In the genomic region with DNA sequence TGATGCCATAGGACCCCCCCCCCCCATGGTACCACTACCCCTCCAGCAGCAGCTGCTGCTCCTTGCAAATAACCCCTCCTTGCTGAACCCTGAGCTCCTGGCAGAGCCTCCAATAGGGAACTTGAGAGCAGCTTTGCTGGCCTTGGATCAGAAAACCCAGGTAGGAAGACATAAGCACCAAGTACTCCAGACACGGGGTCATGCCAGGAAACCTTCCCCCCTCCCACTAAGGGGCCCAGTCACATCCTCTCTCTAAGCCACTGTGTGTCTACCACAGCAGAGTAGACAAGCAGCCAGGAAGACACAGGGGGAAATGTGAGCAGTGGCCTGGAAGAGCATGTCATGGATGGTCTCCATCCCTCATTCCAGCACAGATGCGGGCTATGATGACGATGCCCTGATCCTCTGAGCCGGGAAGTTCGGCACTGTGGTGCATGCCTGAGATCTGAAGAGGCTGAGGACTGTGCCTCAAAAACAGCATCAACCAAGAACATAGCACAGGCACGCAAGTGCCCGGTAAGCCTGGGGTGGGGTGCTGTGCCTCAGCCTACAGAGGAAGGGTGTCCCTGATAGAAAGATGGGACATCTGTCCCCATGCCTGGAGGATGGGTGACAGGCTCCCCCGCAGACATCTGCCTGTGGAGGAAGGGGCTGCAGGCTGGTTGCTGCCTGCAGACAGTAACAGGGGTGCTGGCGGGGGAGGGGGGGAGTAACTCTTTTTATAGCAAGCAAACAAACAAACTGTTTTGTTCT, we compare ENCODE assay signal across 8 mouse cellular contexts.
DNase-seq lines count a peak whose midpoint lies in the region; ATAC-seq lines count a peak whose summit lies in the region.
"Had no signal": no experiment of that assay in that cellular context is flagged by ENCODE, and none has a peak within 500 bp of the region (broad histone marks: within the 10 kb centered on the region; RNA-seq: fewer than 3 reads in every experiment).

No protein-coding gene starts in this region.

- WGBS in embryonic facial prominence, embryonic 10.5 days = 81% methylated on average over 9 of the region's 9 CpGs
- WGBS in forebrain, embryonic 12.5 days = 75% methylated on average over 9 of the region's 9 CpGs
- WGBS in neural tube, embryonic 12.5 days = 67% methylated on average over 9 of the region's 9 CpGs

- ATAC-seq in forebrain, embryonic 12.5 days (ENCODE audit: low FRiP score) = no peak
- ATAC-seq in neural tube, embryonic 12.5 days (ENCODE audit: low FRiP score, low read depth) = no peak

- no peaks in the 10 kb centered on the region for H3K9me3 ChIP-seq in embryonic facial prominence, embryonic 10.5 days
- H3K9me3 ChIP-seq in forebrain, embryonic 12.5 days = 0 out of 2 replicates have a peak, but pooled peaks cover 5% of the 10 kb centered on the region
- no peaks in the 10 kb centered on the region for H3K9me3 ChIP-seq in neural tube, embryonic 12.5 days

- H3K4me3 ChIP-seq in embryonic facial prominence, embryonic 10.5 days = no peak overlapping the region
- no peak overlapping the region for H3K4me3 ChIP-seq in forebrain, embryonic 12.5 days (replicated peaks)
- no peak overlapping the region for H3K4me3 ChIP-seq in neural tube, embryonic 12.5 days

- peaks cover 42% of the 10 kb centered on the region for H3K4me1 ChIP-seq in embryonic facial prominence, embryonic 10.5 days
- H3K4me1 ChIP-seq in forebrain, embryonic 12.5 days = peaks cover 55% of the 10 kb centered on the region
- H3K4me1 ChIP-seq in neural tube, embryonic 12.5 days = peaks cover 53% of the 10 kb centered on the region

- H3K27ac ChIP-seq in embryonic facial prominence, embryonic 10.5 days (replicated peaks) = peak overlapping the region; percentile 49; the same call in 1 of the 2 replicates
- peak overlapping the region; percentile 95 for H3K27ac ChIP-seq in forebrain, embryonic 12.5 days
- peak overlapping the region; percentile 86 for H3K27ac ChIP-seq in neural tube, embryonic 12.5 days

- H3K36me3 ChIP-seq in embryonic facial prominence, embryonic 10.5 days (replicated peaks) = no peaks in the 10 kb centered on the region
- no peaks in the 10 kb centered on the region for H3K36me3 ChIP-seq in forebrain, embryonic 12.5 days (replicated peaks)
- H3K36me3 ChIP-seq in neural tube, embryonic 12.5 days = no peaks in the 10 kb centered on the region

- H3K4me2 ChIP-seq in forebrain, embryonic 12.5 days = no peak overlapping the region; the same call in 1 of the 2 replicates
- peak overlapping the region; percentile 5 for H3K4me2 ChIP-seq in neural tube, embryonic 12.5 days (replicated peaks)

- no peaks in the 10 kb centered on the region for H3K27me3 ChIP-seq in embryonic facial prominence, embryonic 10.5 days (replicated peaks; ENCODE audit: low read depth, poor library complexity, severe bottlenecking)
- no peaks in the 10 kb centered on the region for H3K27me3 ChIP-seq in forebrain, embryonic 12.5 days
- H3K27me3 ChIP-seq in neural tube, embryonic 12.5 days (replicated peaks) = no peaks in the 10 kb centered on the region

- H3K9ac ChIP-seq in forebrain, embryonic 12.5 days = peak overlapping the region; percentile 29; the same call in 1 of the 2 replicates
- H3K9ac ChIP-seq in neural tube, embryonic 12.5 days = no peak overlapping the region

- DNase-seq in embryonic facial prominence, embryonic 10.5 days (ENCODE audit: low spot score) = no peak
- peak; percentile 65 to 77 for DNase-seq in layer of hippocampus, adult 8-10 months (ENCODE audit: low spot score in 2 of 2)
- DNase-seq in lung, postnatal 14 days = no peak
- DNase-seq in adrenal gland, adult (ENCODE audit: inconsistent age in 2 of 2, low spot score in 1 of 2) = no peak
- DNase-seq in thymus, postnatal 0 days (ENCODE audit: low spot score) = no peak
- DNase-seq: kidney, postnatal 4 days had no signal

Comparison
In these comparisons a context has a peak if more than half of its experiments do, and no peak if none do; other contexts are left out.
1. DNase-seq: peak in layer of hippocampus, adult 8-10 months (2 of 2); none in embryonic facial prominence, embryonic 10.5 days (single experiment), lung, postnatal 14 days (single experiment), adrenal gland, adult (0 of 2) and thymus, postnatal 0 days (single experiment).
2. Peak in every context shown above with its lines, with median percentiles within 50 percentile points of each other: H3K27ac ChIP-seq.